Mouse (Mus musculus) heart, embryonic 11.5 days (tissue): ENCODE measurements around the gene Ppp1r35. TPM values are rescaled to one million over a fixed set of nuclear protein-coding genes. Genes with fewer than 3 reads are reported as not detected.

Experiments
- ATAC-seq: fragments of 200-750 bp; cut with Nextera tagmentation; replicated peaks from 2 replicates; pipeline ENCODE4 v1.8.0; 2017; ENCODE audit warnings: moderate library complexity; ENCODE audit not compliant: insufficient number of reproducible peaks, low FRiP score, low TSS enrichment
- H3K27ac ChIP-seq: fragments of 300-500 bp; sonication (generic); 2 replicates; pipeline ENCODE4 v1.5.1; 2014; ENCODE audit warnings: mild to moderate bottlenecking, low read depth, low read length
- H3K27me3 ChIP-seq: fragments of 300-500 bp; sonication (generic); 2 replicates; pipeline ENCODE4 v1.6.1; 2014; ENCODE audit warnings: mild to moderate bottlenecking, low read length, mixed read lengths; ENCODE audit not compliant: control insufficient read depth, insufficient read depth
- H3K36me3 ChIP-seq: fragments of 300-500 bp; sonication (generic); 2 replicates; pipeline ENCODE4 v1.6.1; 2014; ENCODE audit warnings: mild to moderate bottlenecking, low read length, moderate library complexity, mixed read lengths; ENCODE audit not compliant: control insufficient read depth, insufficient read depth
- H3K4me1 ChIP-seq: fragments of 300-500 bp; sonication (generic); 2 replicates; pipeline ENCODE4 v1.6.1; 2014; ENCODE audit warnings: low read length; ENCODE audit not compliant: control insufficient read depth, insufficient read depth
- H3K4me2 ChIP-seq: fragments of 300-500 bp; sonication (generic); 2 replicates; pipeline ENCODE4 v1.6.1; 2014; ENCODE audit warnings: mild to moderate bottlenecking, moderate library complexity
- H3K4me3 ChIP-seq: fragments of 300-500 bp; sonication (generic); 2 replicates; pipeline ENCODE4 v1.5.1; 2014; ENCODE audit warnings: low read depth, low read length
- H3K9ac ChIP-seq: fragments of 300-500 bp; sonication (generic); 2 replicates; pipeline ENCODE4 v1.6.1; 2014; ENCODE audit warnings: mild to moderate bottlenecking, low read depth, low read length, moderate library complexity
- H3K9me3 ChIP-seq: fragments of 300-500 bp; sonication (generic); replicated peaks from 2 replicates; pipeline ENCODE4 v1.6.1; 2016; ENCODE audit warnings: low read length; ENCODE audit not compliant: control insufficient read depth
- WGBS: fragments of 180-500 bp; shearing (Covaris S2); extraction: QIAGEN DNeasy Blood & Tissue Kit; methylation state at CpG from one replicate; pipeline ENCODE4 v1.1.7; 2014; ENCODE audit not compliant: insufficient replicate concordance; 5-methylcytosine and 5-hydroxymethylcytosine counted together
- polyA plus RNA-seq: library from polyadenylated mRNA; unstranded; fragments of >200 nt; fragmentation: Nextera tagmentation; extraction: Ambion mirVana; gene quantifications from 2 replicates; pipeline ENCODE4 v1.2.1, GENCODE M21; 2014

Ppp1r35 gene
- polyA plus RNA-seq, 1 experiment from 2014 or later = 35.3 TPM

GRCm38 (mm10) chr5:137825971-137826370 lies 47.3 kb downstream of the Ppp1r35 start:
- Histone ChIP-seq H3K9me3 (no peaks in the 10 kb centered on the region), H3K27me3 (no peaks in the 10 kb centered on the region), H3K4me1 (no peaks in the 10 kb centered on the region), H3K4me2 (no peak overlapping the region), H3K27ac (no peak overlapping the region), H3K9ac (no peak overlapping the region), H3K36me3 (no peaks in the 10 kb centered on the region), H3K4me3 (no peak overlapping the region)
- no peak for ATAC-seq
- 78% methylated on average over 2 of the region's 2 CpGs for WGBS

GRCm38 (mm10) chr5:137826421-137826820 lies 47.8 kb downstream of the Ppp1r35 start:
- Histone ChIP-seq H3K4me3 (no peak overlapping the region), H3K4me2 (no peak overlapping the region), H3K9me3 (no peaks in the 10 kb centered on the region), H3K27ac (no peak overlapping the region), H3K27me3 (no peaks in the 10 kb centered on the region), H3K36me3 (no peaks in the 10 kb centered on the region), H3K9ac (no peak overlapping the region), H3K4me1 (no peaks in the 10 kb centered on the region)
- ATAC-seq = no peak
- 30% methylated on average over 7 of the region's 7 CpGs for whole genome bisulfite sequencing

GRCm38 (mm10) chr5:137828694-137829093 lies 50.0 kb downstream of the Ppp1r35 start:
- H3K27me3 ChIP-seq = no peaks in the 10 kb centered on the region
- 78% methylated on average over 6 of the region's 6 CpGs for WGBS
- H3K27ac ChIP-seq = no peak overlapping the region
- no peak for ATAC-seq
- no peaks in the 10 kb centered on the region for H3K4me1 ChIP-seq
- H3K4me3 ChIP-seq = no peak overlapping the region
- no peaks in the 10 kb centered on the region for H3K36me3 ChIP-seq
- H3K9ac ChIP-seq = no peak overlapping the region
- no peaks in the 10 kb centered on the region for H3K9me3 ChIP-seq
- no peak overlapping the region for H3K4me2 ChIP-seq

Other genes with a start within 250 kb of the Ppp1r35 start
- not detected in 2 replicates for gene Epo, start 245.6 kb upstream of the Ppp1r35 start, polyA plus RNA-seq
- 307 and 318 TPM in 2 replicates for gene Gnb2, start 245.3 kb upstream of the Ppp1r35 start, polyA plus RNA-seq
- 0.65 and 1.0 TPM in 2 replicates for gene Actl6b, start 225.3 kb upstream of the Ppp1r35 start, polyA plus RNA-seq
- 2.3 and 3.5 TPM in 2 replicates for gene Tfr2, start 209.0 kb upstream of the Ppp1r35 start, polyA plus RNA-seq
- gene Mospd3, start 177.8 kb upstream of the Ppp1r35 start, polyA plus RNA-seq = 13.9 and 16.0 TPM in 2 replicates
- gene Pcolce, start 165.1 kb upstream of the Ppp1r35 start, polyA plus RNA-seq = 120 and 134 TPM in 2 replicates
- not detected in 2 replicates for gene Fbxo24, start 149.8 kb upstream of the Ppp1r35 start, polyA plus RNA-seq
- gene Lrch4, start 149.7 kb upstream of the Ppp1r35 start, polyA plus RNA-seq = 26.0 and 28.0 TPM in 2 replicates
- 5.9 and 6.5 TPM in 2 replicates for gene Gm20605, start 149.7 kb upstream of the Ppp1r35 start, polyA plus RNA-seq
- gene Sap25, start 137.5 kb upstream of the Ppp1r35 start, polyA plus RNA-seq = 3.9 and 5.6 TPM in 2 replicates
- 0.23 TPM in 2 replicates for gene Irs3, start 133.1 kb upstream of the Ppp1r35 start, polyA plus RNA-seq
- gene Agfg2, start 94.1 kb upstream of the Ppp1r35 start, polyA plus RNA-seq = 19.9 TPM in 2 replicates
- gene Nyap1, start 37.2 kb upstream of the Ppp1r35 start, polyA plus RNA-seq = 0.47 and 1.0 TPM in 2 replicates
- 139 and 147 TPM in 2 replicates for gene Tsc22d4, start 33.1 kb upstream of the Ppp1r35 start, polyA plus RNA-seq
- 7.4 and 9.2 TPM in 2 replicates for gene Mepce, start 8.8 kb downstream of the Ppp1r35 start, polyA plus RNA-seq
- 12.4 and 13.7 TPM in 2 replicates for gene Zcwpw1, start 8.9 kb downstream of the Ppp1r35 start, polyA plus RNA-seq
- gene Pilra, start 57.4 kb downstream of the Ppp1r35 start, polyA plus RNA-seq = 2.1 and 2.9 TPM in 2 replicates
- 0.13 and 0.84 TPM in 2 replicates for gene Pilrb1, start 79.3 kb downstream of the Ppp1r35 start, polyA plus RNA-seq
- 2.1 and 2.7 TPM in 2 replicates for gene Pilrb2, start 93.0 kb downstream of the Ppp1r35 start, polyA plus RNA-seq
- gene Cyp3a13, start 142.8 kb downstream of the Ppp1r35 start, polyA plus RNA-seq = 0.09 TPM in 1 of 2 replicates, not detected in the other
- not detected in 2 replicates for gene Gjc3, start 184.2 kb downstream of the Ppp1r35 start, polyA plus RNA-seq
- not detected in 2 replicates for gene Azgp1, start 202.7 kb downstream of the Ppp1r35 start, polyA plus RNA-seq
- gene Smok3a, start 242.4 kb downstream of the Ppp1r35 start, polyA plus RNA-seq = not detected in 2 replicates
- gene Smok3b, start 242.6 kb downstream of the Ppp1r35 start, polyA plus RNA-seq = not detected in 2 replicates